Mouse (Mus musculus) forebrain, embryonic 15.5 days (tissue): ENCODE results near the gene Aldh3b2. TPM values are rescaled to one million over a fixed set of nuclear protein-coding genes. Genes with fewer than 3 reads are reported as not detected.
A peak's percentile ranks its signal among the peaks of the same experiment; 100 is the strongest.

Experiments
- ATAC-seq: fragments of 200-750 bp; cut with Nextera tagmentation; replicated peaks from 2 replicates; pipeline ENCODE4 v1.8.0; 2017; ENCODE audit warnings: mild to moderate bottlenecking, moderate TSS enrichment, moderate library complexity
- H3K27ac ChIP-seq: fragments of 300-500 bp; sonication (generic); replicated peaks from 2 replicates; pipeline ENCODE4 v1.5.1; 2015; ENCODE audit warnings: mild to moderate bottlenecking, inconsistent platforms
- H3K27me3 ChIP-seq: fragments of 300-500 bp; sonication (generic); 2 replicates; pipeline ENCODE4 v1.6.1; 2015; ENCODE audit warnings: inconsistent platforms
- H3K36me3 ChIP-seq: fragments of 300-500 bp; sonication (generic); 2 replicates; pipeline ENCODE4 v1.6.1; 2015; ENCODE audit warnings: mild to moderate bottlenecking, inconsistent platforms
- H3K4me1 ChIP-seq: fragments of 300-500 bp; sonication (generic); 2 replicates; pipeline ENCODE4 v1.6.1; 2015; ENCODE audit warnings: inconsistent platforms
- H3K4me2 ChIP-seq: fragments of 300-500 bp; sonication (generic); replicated peaks from 2 replicates; pipeline ENCODE4 v1.6.1; 2015; ENCODE audit warnings: mild to moderate bottlenecking, inconsistent platforms
- H3K4me3 ChIP-seq: fragments of 300-500 bp; sonication (generic); 2 replicates; pipeline ENCODE4 v1.5.1; 2015; ENCODE audit warnings: mild to moderate bottlenecking, inconsistent platforms
- H3K9ac ChIP-seq: fragments of 300-500 bp; sonication (generic); replicated peaks from 2 replicates; pipeline ENCODE4 v1.6.1; 2015; ENCODE audit warnings: mild to moderate bottlenecking, inconsistent platforms
- H3K9me3 ChIP-seq: fragments of 300-500 bp; sonication (generic); 2 replicates; pipeline ENCODE4 v1.6.1; 2016; ENCODE audit warnings: inconsistent platforms
- WGBS: fragments of 180-500 bp; shearing (Covaris S2); methylation state at CpG from one replicate; pipeline ENCODE4 v1.1.7; 2015; ENCODE audit warnings: mixed read lengths; 5-methylcytosine and 5-hydroxymethylcytosine counted together
- polyA plus RNA-seq: library from polyadenylated mRNA; unstranded; fragments of >200 nt; fragmentation: Nextera tagmentation; extraction: Ambion mirVana; gene quantifications from 2 replicates; pipeline ENCODE4 v1.2.1, GENCODE M21; 2015

Gene Aldh3b2
- polyA plus RNA-seq, 1 experiment from 2014 or later = 0.28 TPM

GRCm38 (mm10) chr19:3994932-3995331, 22.8 kb downstream of the Aldh3b2 start:
- no peak overlapping the region for H3K9ac ChIP-seq
- H3K4me3 ChIP-seq = no peak overlapping the region
- peaks cover 6% of the 10 kb centered on the region for H3K4me1 ChIP-seq
- H3K27me3 ChIP-seq = no peaks in the 10 kb centered on the region; the same call in 1 of the 2 replicates
- H3K36me3 ChIP-seq = no peaks in the 10 kb centered on the region
- no peak for ATAC-seq
- no peak overlapping the region for H3K27ac ChIP-seq
- H3K9me3 ChIP-seq = no peaks in the 10 kb centered on the region
- H3K4me2 ChIP-seq = no peak overlapping the region
- 74% methylated on average over 6 of the region's 6 CpGs for WGBS

GRCm38 (mm10) chr19:3995505-3995904, 23.4 kb downstream of the Aldh3b2 start:
- 89% methylated on average over 3 of the region's 3 CpGs for WGBS
- H3K9me3 ChIP-seq = no peaks in the 10 kb centered on the region
- no peak overlapping the region for H3K27ac ChIP-seq

GRCm38 (mm10) chr19:3996106-3996505, 24.0 kb downstream of the Aldh3b2 start:
- no peak for ATAC-seq
- 70% methylated on average over 7 of the region's 7 CpGs for WGBS

More at GRCm38 (mm10) chr19:3995505-3995904, 23.4 kb downstream of the Aldh3b2 start:
- Histone ChIP-seq H3K36me3 (no peaks in the 10 kb centered on the region), H3K4me1 (peaks cover 7% of the 10 kb centered on the region), H3K27me3 (no peaks in the 10 kb centered on the region; the same call in 1 of the 2 replicates), H3K4me2 (no peak overlapping the region), H3K9ac (no peak overlapping the region), H3K4me3 (no peak overlapping the region)
- ATAC-seq = no peak

GRCm38 (mm10) chr19:3996747-3997146, 24.6 kb downstream of the Aldh3b2 start:
- no peaks in the 10 kb centered on the region; the same call in 1 of the 2 replicates for H3K27me3 ChIP-seq
- H3K9me3 ChIP-seq = no peaks in the 10 kb centered on the region
- H3K4me1 ChIP-seq = peaks cover 15% of the 10 kb centered on the region
- no peak overlapping the region for H3K27ac ChIP-seq
- H3K36me3 ChIP-seq = no peaks in the 10 kb centered on the region
- H3K9ac ChIP-seq = no peak overlapping the region
- H3K4me3 ChIP-seq = no peak overlapping the region
- H3K4me2 ChIP-seq = no peak overlapping the region
- WGBS = 84% methylated on average over 8 of the region's 8 CpGs
- ATAC-seq = no peak

More at GRCm38 (mm10) chr19:3996106-3996505, 24.0 kb downstream of the Aldh3b2 start:
- Histone ChIP-seq H3K27ac (no peak overlapping the region), H3K9ac (no peak overlapping the region), H3K9me3 (no peaks in the 10 kb centered on the region), H3K4me1 (peaks cover 10% of the 10 kb centered on the region), H3K27me3 (no peaks in the 10 kb centered on the region; the same call in 1 of the 2 replicates), H3K4me3 (no peak overlapping the region), H3K36me3 (no peaks in the 10 kb centered on the region), H3K4me2 (no peak overlapping the region)

GRCm38 (mm10) chr19:3997231-3997630, 25.1 kb downstream of the Aldh3b2 start:
- Histone ChIP-seq H3K27me3 (no peaks in the 10 kb centered on the region; the same call in 1 of the 2 replicates), H3K9me3 (no peaks in the 10 kb centered on the region), H3K4me2 (no peak overlapping the region), H3K9ac (no peak overlapping the region), H3K27ac (no peak overlapping the region), H3K4me3 (no peak overlapping the region), H3K4me1 (peaks cover 15% of the 10 kb centered on the region), H3K36me3 (no peaks in the 10 kb centered on the region)
- 65% methylated on average over 8 of the region's 8 CpGs for WGBS
- ATAC-seq = no peak

GRCm38 (mm10) chr19:3998335-3998734, 26.2 kb downstream of the Aldh3b2 start:
- H3K4me2 ChIP-seq = no peak overlapping the region
- no peak for ATAC-seq
- no peaks in the 10 kb centered on the region; the same call in 1 of the 2 replicates for H3K27me3 ChIP-seq
- no peaks in the 10 kb centered on the region for H3K9me3 ChIP-seq
- H3K9ac ChIP-seq = no peak overlapping the region
- peaks cover 15% of the 10 kb centered on the region for H3K4me1 ChIP-seq
- H3K27ac ChIP-seq = no peak overlapping the region
- WGBS = 74% methylated on average over 8 of the region's 8 CpGs
- no peaks in the 10 kb centered on the region for H3K36me3 ChIP-seq
- no peak overlapping the region for H3K4me3 ChIP-seq

GRCm38 (mm10) chr19:3999121-3999730, 27.1 kb downstream of the Aldh3b2 start:
- Histone ChIP-seq H3K4me3 (0 out of 2 replicates have a peak overlapping the region, but pooled peaks have one; percentile 5), H3K4me2 (peak overlapping the region; percentile 70; the same call in 1 of the 2 replicates), H3K27me3 (no peaks in the 10 kb centered on the region; the same call in 1 of the 2 replicates), H3K36me3 (no peaks in the 10 kb centered on the region), H3K4me1 (peaks cover 15% of the 10 kb centered on the region), H3K9ac (no peak overlapping the region), H3K27ac (no peak overlapping the region), H3K9me3 (no peaks in the 10 kb centered on the region)
- ATAC-seq = no peak
- 81% methylated on average over 9 of the region's 9 CpGs for WGBS

GRCm38 (mm10) chr19:4000119-4000900, 28.2 kb downstream of the Aldh3b2 start, which contains the start of the genes Nudt8 and Gm49405:
Nudt8 (plus strand) TSS chr19:4000580.
Gm49405 (plus strand) TSS chr19:4000626.
- WGBS = 0% methylated on average over 64 of the region's 64 CpGs
- H3K27ac ChIP-seq = peak within 1 kb of the TSS; percentile 96
- H3K4me2 ChIP-seq = peak within 1 kb of the TSS; percentile 70
- no peaks in the 10 kb centered on the region for H3K9me3 ChIP-seq
- peaks cover 15% of the 10 kb centered on the region for H3K4me1 ChIP-seq
- no peaks in the 10 kb centered on the region for H3K36me3 ChIP-seq
- no peaks in the 10 kb centered on the region for H3K27me3 ChIP-seq
- ATAC-seq = peak; percentile 90
- peak within 1 kb of the TSS; percentile 64 for H3K4me3 ChIP-seq
- H3K9ac ChIP-seq = peak within 1 kb of the TSS; percentile 87

GRCm38 (mm10) chr19:4000949-4001525, 28.9 kb downstream of the Aldh3b2 start:
- Histone ChIP-seq H3K36me3 (peaks cover 3% of the 10 kb centered on the region), H3K27ac (peak overlapping the region; percentile 96), H3K4me1 (peaks cover 15% of the 10 kb centered on the region), H3K4me2 (peak overlapping the region; percentile 70), H3K9ac (peak overlapping the region; percentile 87), H3K27me3 (no peaks in the 10 kb centered on the region), H3K9me3 (no peaks in the 10 kb centered on the region), H3K4me3 (peak overlapping the region; percentile 64)
- 15% methylated on average over 17 of the region's 17 CpGs for WGBS
- ATAC-seq = peak; percentile 8; the same call in 1 of the 2 replicates

- peaks cover 10% of the 10 kb centered on the region for H3K36me3 ChIP-seq
- no peak overlapping the region; the same call in 1 of the 2 replicates for H3K4me2 ChIP-seq
- 90% methylated on average over 5 of the region's 5 CpGs for WGBS
- H3K9ac ChIP-seq = 0 out of 2 replicates have a peak overlapping the region, but pooled peaks have one; percentile 87
- no peaks in the 10 kb centered on the region for H3K27me3 ChIP-seq
- ATAC-seq = no peak
- no peaks in the 10 kb centered on the region for H3K9me3 ChIP-seq
- no peak overlapping the region for H3K27ac ChIP-seq
- no peak overlapping the region for H3K4me3 ChIP-seq
- peaks cover 15% of the 10 kb centered on the region for H3K4me1 ChIP-seq
Measured at GRCm38 (mm10) chr19:4001752-4002151, 29.6 kb downstream of the Aldh3b2 start.

- H3K36me3 ChIP-seq = peaks cover 24% of the 10 kb centered on the region
- H3K4me2 ChIP-seq = no peak within 1 kb of the TSS
- H3K27ac ChIP-seq = no peak within 1 kb of the TSS
- WGBS = 73% methylated on average over 1 of the region's 1 CpGs
- no peaks in the 10 kb centered on the region for H3K27me3 ChIP-seq
- peaks cover 15% of the 10 kb centered on the region for H3K4me1 ChIP-seq
- no peak for ATAC-seq
- no peak within 1 kb of the TSS for H3K4me3 ChIP-seq
- no peaks in the 10 kb centered on the region for H3K9me3 ChIP-seq
- H3K9ac ChIP-seq = no peak within 1 kb of the TSS
Measured at GRCm38 (mm10) chr19:4003112-4003511, 31.0 kb downstream of the Aldh3b2 start, which contains the start of gene Doc2g. Doc2g (plus strand) TSS chr19:4003313.

GRCm38 (mm10) chr19:4003641-4004040, 31.5 kb downstream of the Aldh3b2 start:
- H3K4me3 ChIP-seq = no peak overlapping the region
- 88% methylated on average over 12 of the region's 12 CpGs for WGBS
- H3K4me1 ChIP-seq = peaks cover 15% of the 10 kb centered on the region
- H3K27me3 ChIP-seq = no peaks in the 10 kb centered on the region
- H3K9ac ChIP-seq = no peak overlapping the region
- no peak overlapping the region for H3K4me2 ChIP-seq
- no peak overlapping the region for H3K27ac ChIP-seq
- no peak for ATAC-seq
- no peaks in the 10 kb centered on the region for H3K9me3 ChIP-seq
- peaks cover 27% of the 10 kb centered on the region for H3K36me3 ChIP-seq
